Mouse (Mus musculus): ENCODE data around the gene Ttc4.

DNA sequence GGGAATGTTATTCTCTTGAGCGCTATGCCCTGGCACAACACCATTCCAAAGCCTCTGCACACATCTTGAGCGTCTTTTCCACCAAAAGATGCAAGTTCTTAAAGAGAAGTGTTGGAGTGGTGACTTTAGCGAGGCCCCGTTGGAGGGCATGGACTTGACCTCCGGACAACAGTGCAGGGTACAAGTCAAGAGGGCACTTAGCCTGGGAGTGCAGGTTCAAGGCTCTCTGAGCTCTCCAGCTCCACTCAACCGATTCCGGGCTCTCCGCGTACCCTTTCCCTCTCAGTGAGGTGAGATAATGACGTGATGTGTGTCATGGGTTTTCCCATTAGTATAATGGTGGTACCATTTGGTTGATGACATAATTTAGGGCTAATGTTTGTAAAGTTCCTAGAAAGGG, 54.5 kb downstream of the Ttc4 start:
- no peak for TF ChIP-seq GATA1 (IDR thresholded peaks at IDR 0.05; ENCODE audit: low read length)
- no peak for TF ChIP-seq TAL1 (IDR thresholded peaks at IDR 0.05; ENCODE audit: low read length)
